Mouse (Mus musculus): ENCODE measurements around the gene Endou. TPM values are rescaled to one million over a fixed set of nuclear protein-coding genes. Genes with fewer than 3 reads are reported as not detected.

The Endou gene
- total RNA-seq, 2 experiments from 2014 or later = 0.30 to 1.2 TPM

DNA sequence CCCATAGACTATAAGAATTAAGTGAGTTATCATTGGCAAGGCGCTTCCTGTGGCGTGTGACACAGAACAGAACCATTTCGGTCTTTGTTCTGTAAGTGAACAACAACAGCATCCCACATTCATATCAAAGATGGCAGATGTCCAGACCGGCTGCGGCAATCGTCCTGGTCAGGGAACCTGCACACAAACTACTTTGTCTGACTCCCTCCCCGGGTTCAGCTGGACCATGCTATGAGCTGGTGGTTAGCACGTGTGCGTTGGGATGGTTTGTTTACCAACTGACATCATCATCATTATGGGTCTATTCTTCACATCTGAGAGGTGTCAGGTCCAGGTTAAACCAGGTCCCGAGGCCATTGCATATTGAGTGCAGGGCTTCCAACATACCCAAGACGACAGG is 2.7 kb downstream of the Endou start:
- DNase-seq (ENCODE audit: low spot score in 2 of 2) = no peak

DNA sequence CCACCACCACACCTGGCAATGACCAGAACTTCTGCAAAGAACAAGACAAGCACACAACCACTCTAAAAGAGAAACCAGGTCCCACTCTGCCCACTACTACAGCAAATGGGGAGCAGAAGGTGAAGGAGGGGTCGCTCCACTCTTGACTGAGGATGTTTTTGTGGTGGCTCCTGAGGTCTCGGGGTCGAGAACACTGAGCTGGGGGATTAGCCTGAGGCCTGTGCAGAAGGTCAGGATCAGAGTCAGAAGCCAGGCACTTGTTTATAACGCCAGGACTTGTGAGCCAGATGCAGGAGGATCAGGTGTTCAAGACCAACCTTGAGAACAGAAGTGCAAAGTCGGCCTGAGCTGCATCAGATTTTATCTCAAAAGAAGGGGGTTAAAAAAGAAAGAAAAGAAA is 3.6 kb downstream of the Endou start:
- DNase-seq (ENCODE audit: low spot score in 2 of 2) = no peak

DNA sequence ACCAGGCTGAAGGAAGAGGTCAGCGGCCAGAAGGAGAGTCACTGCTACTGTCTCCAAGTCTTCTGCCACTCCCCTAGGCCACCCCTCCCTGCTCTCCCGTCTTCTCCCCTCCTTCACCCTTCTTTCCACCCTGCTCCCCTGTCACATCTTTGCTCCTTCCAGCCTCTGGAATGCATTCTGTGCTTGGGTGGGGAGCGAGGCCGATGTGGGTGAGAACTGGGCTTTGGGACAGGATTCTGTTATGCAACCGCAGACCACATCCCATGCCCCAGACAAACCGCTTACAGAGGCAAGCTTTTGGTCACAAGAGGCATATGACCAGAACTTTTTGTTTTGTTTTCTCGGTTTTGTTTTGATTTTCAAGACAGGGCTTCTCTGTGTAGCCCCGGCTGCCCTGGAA is 4.1 kb downstream of the Endou start:
- no peak for DNase-seq (ENCODE audit: low spot score in 2 of 2)

GRCm38 (mm10) chr15:97726310-97726709 is 4.8 kb downstream of the Endou start:
- DNase-seq (ENCODE audit: low spot score in 2 of 2) = no peak

DNA sequence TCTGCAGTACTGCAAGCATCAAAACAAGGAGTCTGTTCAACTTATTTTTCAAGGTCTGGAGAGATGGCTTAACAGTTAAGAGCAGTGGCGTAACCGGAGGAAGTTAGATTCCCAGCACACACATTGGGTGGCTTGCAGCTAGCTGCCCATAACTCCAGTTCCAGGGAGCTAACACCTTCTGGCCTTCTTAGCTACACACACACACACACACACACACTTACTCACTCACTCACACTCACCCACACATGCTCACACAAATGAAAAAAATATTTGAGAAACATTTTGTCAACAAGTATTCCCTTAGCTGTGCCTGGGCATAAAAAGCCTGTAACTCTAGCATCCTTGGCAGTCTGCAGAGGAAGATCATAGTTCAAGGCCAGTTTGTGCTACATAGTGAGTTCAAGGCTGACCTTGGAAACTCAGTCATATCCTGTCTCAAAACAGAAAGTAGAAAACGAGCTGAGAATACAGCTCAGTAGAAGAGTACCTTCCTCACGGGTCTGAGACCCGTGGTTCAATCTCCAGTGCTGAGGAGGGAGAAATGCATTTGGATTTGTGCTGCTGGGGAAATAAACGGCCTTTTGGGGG is 5.8 kb downstream of the Endou start:
- DNase-seq (ENCODE audit: low spot score in 2 of 2) = no peak

- no peak for DNase-seq (ENCODE audit: low spot score in 2 of 2)
Observed at GRCm38 (mm10) chr15:97724346-97725197, 6.6 kb downstream of the Endou start.

DNA sequence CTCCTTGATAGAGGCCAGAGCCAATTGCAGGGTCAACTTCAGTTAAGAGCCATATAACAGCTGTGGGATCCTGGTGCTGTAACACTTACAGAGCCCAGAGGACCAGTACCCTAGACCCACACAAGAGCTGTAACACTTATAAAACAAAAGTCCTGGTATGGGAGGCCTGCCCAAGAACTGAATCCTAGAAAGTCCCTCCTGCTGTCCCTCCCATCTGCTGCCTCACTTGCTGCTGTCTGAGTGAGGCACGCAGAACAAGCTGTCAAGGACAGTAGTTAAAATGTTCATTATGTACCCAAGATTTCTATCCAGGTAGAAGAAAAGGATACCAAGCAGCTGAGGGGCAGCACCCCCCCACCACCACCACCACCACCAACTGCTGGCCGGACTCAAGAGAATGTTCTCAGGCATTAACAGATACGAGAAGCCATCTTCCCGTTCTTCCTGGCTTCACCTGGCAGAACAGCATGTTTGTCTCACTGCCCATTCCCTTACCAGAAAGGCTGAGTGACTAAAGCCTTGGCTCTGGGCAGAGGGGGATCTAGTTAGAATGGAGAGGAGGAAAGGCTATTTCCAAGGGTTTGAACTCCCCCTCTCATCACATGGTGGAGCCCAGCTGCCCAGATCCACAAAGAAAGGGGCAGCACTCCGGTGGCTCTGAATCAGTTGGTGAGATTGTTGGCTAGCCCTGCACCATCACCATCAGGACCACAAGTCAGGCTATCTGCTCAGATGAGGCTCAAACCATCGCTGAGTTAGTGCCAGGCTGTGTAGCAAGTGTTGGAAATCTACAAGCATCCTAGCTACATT is 7.4 kb downstream of the Endou start:
- DNase-seq (ENCODE audit: low spot score in 2 of 2) = no peak

DNA sequence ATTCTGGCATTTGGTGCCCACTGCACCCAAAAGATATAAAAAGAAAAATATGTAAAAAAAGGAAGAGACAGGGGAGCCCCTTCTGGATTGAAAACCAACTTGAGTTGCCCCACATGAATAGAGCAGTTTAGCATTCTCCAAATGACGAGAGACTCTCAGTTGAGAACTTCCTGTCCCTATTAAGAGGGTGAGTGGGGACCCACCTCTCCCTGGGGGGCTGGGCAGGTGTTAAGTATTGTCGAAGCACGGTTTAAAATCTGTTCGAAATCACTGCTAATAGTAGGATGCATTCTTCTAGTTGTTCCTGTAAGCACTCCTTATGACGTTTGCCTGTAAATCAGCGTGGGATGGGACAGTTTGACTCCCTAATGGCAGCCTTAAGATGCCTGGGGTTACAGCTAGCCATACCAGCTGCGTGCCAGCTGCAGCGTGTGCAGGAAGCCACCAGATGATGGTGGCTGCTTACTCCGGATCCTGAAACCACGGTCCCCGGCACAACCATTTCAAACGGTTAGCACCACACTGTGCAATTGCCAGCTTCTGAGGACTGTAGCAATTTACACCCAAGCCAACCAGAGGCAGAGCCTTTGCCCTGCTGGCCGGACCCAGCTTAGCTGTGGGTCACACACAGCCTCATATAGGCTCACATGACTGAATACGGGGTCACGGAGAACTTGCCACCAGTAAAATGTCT is 10.0 kb downstream of the Endou start:
- DNase-seq (ENCODE audit: low spot score in 2 of 2) = no peak

- DNase-seq (ENCODE audit: low spot score in 2 of 2) = no peak
Observed at GRCm38 (mm10) chr15:97720026-97720675, 11.0 kb downstream of the Endou start.

DNA sequence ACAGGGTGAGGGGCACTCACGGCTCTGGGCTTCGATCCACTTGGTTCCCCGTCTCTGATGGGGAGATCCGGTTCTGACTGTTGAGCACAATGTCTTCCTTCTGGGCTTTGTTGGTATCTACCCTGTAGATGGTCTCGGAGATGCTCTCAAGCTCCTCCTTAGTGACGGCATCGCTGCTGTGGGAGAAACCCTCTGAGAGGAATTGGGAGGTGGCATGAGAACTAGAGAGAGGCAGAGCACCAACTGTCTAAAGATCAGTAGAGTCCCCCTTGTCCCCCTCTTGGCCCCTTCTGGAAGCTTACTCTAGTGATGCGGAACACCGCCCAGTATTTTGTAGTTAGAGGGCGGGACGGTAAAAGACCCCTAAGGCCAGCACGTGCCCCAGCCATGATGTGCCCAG is 11.6 kb downstream of the Endou start:
- no peak for DNase-seq (ENCODE audit: low spot score in 2 of 2)

DNA sequence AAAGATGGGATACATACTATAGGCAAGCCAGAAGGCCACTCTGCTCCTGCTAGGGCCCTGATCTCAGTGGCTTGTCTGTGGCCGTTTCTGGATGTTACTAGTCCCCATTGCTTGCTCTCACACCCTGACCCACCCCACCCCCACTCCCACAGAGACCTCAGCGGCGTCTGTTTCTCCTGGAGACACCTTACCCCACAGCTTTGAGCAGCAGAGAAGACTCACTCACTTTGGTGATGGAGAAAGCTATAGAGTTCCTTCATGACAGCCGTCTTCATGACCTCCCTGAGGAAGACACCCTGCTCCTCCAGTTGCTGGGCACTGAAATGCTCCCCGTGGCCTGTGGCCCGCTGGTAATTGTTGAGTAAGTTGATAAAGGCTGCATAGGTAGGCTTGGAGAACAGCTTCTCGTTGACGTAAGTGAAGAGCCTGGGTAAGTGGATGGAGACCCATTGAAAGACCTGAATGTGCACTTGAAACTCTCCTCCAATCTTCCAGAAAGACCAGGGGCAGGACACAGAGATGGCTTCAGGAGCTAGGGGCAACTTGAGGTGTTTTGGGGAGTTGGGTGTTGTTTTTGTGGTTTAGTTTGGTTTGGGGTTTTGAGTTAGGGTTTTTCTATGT is 12.5 kb downstream of the Endou start:
- DNase-seq (ENCODE audit: low spot score in 2 of 2) = no peak

DNA sequence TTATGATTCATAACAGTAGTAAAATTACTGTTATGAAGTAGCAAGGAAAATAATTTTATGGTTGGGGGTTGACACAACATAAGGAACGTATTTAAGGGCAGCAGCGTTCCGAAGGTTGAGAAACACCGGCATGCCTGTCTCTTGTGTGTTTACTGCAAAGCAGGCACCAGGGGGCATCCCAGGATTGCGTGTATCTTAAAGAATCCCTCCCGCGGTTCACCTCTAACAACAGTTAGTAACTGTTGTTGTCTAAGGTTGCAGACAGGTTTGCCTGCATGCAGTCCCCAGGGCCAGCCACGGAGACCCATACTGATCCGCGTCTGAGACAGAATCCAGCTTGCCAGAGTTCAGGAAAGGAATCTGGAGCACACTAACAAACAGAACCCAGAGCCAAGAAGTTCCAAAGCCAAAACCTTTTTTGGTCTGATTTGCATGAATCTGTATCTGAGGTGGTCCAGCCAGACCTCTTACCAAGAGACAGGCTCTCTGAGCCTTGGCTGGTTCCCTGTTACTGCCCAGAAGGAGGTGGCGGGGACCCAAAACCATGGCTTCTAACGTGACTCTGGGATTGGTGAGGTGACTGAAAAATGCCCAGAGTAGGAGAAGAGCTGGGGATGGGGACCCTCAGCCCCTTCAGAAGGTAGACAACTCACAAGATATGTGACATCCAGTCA is 13.1 kb downstream of the Endou start:
- peak; percentile 57 to 58 for DNase-seq (ENCODE audit: low spot score in 2 of 2)

- no peak for DNase-seq (ENCODE audit: low spot score in 2 of 2)
Observed at GRCm38 (mm10) chr15:97716782-97717181, 14.4 kb downstream of the Endou start.

GRCm38 (mm10) chr15:97715734-97716133 is 15.4 kb downstream of the Endou start:
- DNase-seq (ENCODE audit: low spot score in 2 of 2) = no peak

DNA sequence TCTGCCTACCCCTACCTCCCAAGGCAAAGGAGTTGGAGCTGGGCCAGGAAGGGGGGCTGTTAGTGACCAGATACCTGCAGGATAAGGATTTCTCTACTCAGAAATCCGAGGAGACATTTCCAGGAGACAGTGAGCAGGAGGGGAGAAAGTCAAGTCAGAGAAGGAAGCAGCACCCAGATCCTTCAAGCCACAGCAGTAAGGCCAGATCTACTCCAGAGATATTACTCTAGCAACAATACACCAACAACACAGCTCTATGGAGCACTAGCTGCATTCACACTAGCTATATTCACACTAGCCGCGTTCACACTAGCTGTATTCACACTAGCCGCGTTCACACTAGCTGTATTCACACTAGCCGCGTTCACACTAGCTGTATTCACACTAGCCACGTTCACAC is 16.1 kb downstream of the Endou start:
- no peak for DNase-seq (ENCODE audit: low spot score in 2 of 2)

GRCm38 (mm10) chr15:97712546-97712945 is 18.6 kb downstream of the Endou start:
- DNase-seq (ENCODE audit: low spot score in 2 of 2) = no peak

DNA sequence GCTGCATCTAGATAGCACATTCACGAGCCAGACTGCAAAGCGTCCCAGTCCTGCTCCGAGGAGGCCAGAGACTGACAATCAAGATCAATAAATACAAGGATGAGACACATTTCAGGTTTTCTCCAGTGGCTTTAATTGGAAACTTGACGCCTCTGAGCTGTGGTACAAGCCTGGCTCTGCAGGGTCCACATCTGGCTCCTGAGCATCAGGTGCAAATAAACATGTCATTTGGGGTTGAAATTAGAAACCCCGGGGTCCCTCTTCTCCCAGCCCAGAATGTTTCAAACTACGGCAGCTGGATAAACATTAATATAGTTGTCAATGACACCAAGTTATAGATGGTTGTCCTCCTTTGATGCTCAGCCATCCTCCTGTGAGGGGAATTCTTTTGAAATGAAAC is 20.2 kb downstream of the Endou start:
- no peak for DNase-seq (ENCODE audit: low spot score in 2 of 2)

GRCm38 (mm10) chr15:97705211-97706050 is 25.7 kb downstream of the Endou start, which contains the start of gene Rpap3:
Gene Rpap3 (minus strand): TSS chr15:97705825.
- DNase-seq (ENCODE audit: low spot score in 2 of 2) = peak; percentile 86 to 88

- no peak for DNase-seq (ENCODE audit: low spot score in 2 of 2)
Observed at GRCm38 (mm10) chr15:97696616-97697015, 34.5 kb downstream of the Endou start.
